Mouse (Mus musculus) hindbrain, embryonic 16.5 days (tissue): ENCODE data around the gene Abhd6. TPM values are rescaled to one million over a fixed set of nuclear protein-coding genes. Genes with fewer than 3 reads are reported as not detected.
A peak's percentile ranks its signal among the peaks of the same experiment; 100 is the strongest.
"Not testable (repeated sequence)": the region's sequence is repeated elsewhere in the genome, so short reads cannot be mapped to it uniquely, and the experiment has no call there.

Experiments used
- ATAC-seq: fragments of 200-750 bp; cut with Nextera tagmentation; 2 replicates; pipeline ENCODE4 v1.8.0; 2017; ENCODE audit warnings: moderate TSS enrichment, moderate library complexity
- H3K27ac ChIP-seq: fragments of 300-500 bp; sonication (generic); 2 replicates; pipeline ENCODE4 v1.5.1; 2014; ENCODE audit warnings: low read depth, mild to moderate bottlenecking, control low read depth, low read length, moderate library complexity
- H3K27me3 ChIP-seq: fragments of 300-500 bp; sonication (generic); replicated peaks from 2 replicates; pipeline ENCODE4 v1.6.1; 2014; ENCODE audit warnings: low read length; ENCODE audit not compliant: control insufficient read depth, insufficient read depth
- H3K36me3 ChIP-seq: fragments of 300-500 bp; sonication (generic); 2 replicates; pipeline ENCODE4 v1.6.1; 2014; ENCODE audit warnings: mild to moderate bottlenecking, low read length, moderate library complexity, mixed read lengths; ENCODE audit not compliant: control insufficient read depth, insufficient read depth
- H3K4me1 ChIP-seq: fragments of 300-500 bp; sonication (generic); 2 replicates; pipeline ENCODE4 v1.6.1; 2014; ENCODE audit warnings: low read depth, low read length; ENCODE audit not compliant: control insufficient read depth, insufficient read depth
- H3K4me2 ChIP-seq: fragments of 300-500 bp; sonication (generic); 2 replicates; pipeline ENCODE4 v1.6.1; 2014; ENCODE audit warnings: mild to moderate bottlenecking, low read length, control low read depth, moderate library complexity
- H3K4me3 ChIP-seq: fragments of 300-500 bp; sonication (generic); 2 replicates; pipeline ENCODE4 v1.5.1; 2014; ENCODE audit warnings: mild to moderate bottlenecking, low read length, control low read depth, moderate library complexity
- H3K9ac ChIP-seq: fragments of 300-500 bp; sonication (generic); 2 replicates; pipeline ENCODE4 v1.6.1; 2014; ENCODE audit warnings: low read depth, mild to moderate bottlenecking, control low read depth, low read length, moderate library complexity
- H3K9me3 ChIP-seq: fragments of 300-500 bp; sonication (generic); 2 replicates; pipeline ENCODE4 v1.6.1; 2014; ENCODE audit warnings: mild to moderate bottlenecking, low read length, moderate library complexity; ENCODE audit not compliant: control insufficient read depth
- WGBS: fragments of 180-500 bp; shearing (Covaris S2); extraction: QIAGEN DNeasy Blood & Tissue Kit; methylation state at CpG from one replicate; pipeline ENCODE4 v1.1.7; 2014; 5-methylcytosine and 5-hydroxymethylcytosine counted together
- polyA plus RNA-seq: library from polyadenylated mRNA; unstranded; fragments of >200 nt; fragmentation: Nextera tagmentation; extraction: Ambion mirVana; gene quantifications from 2 replicates; pipeline ENCODE4 v1.2.1, GENCODE M21; 2015

Gene Abhd6
- polyA plus RNA-seq, 1 experiment from 2014 or later = 42.5 TPM

GRCm38 (mm10) chr14:8003093-8003670, 480 bp downstream of the Abhd6 start:
- ATAC-seq = peak; percentile 81
- Histone ChIP-seq H3K9ac (peak overlapping the region; percentile 66), H3K36me3 (no peaks in the 10 kb centered on the region), H3K27me3 (peaks cover 2% of the 10 kb centered on the region; the same call in 1 of the 2 replicates), H3K9me3 (no peaks in the 10 kb centered on the region), H3K27ac (peak overlapping the region; percentile 42), H3K4me2 (peak overlapping the region; percentile 62), H3K4me1 (peaks cover 10% of the 10 kb centered on the region), H3K4me3 (peak overlapping the region; percentile 54)
- under 1% methylated on average over 22 of the region's 23 CpGs for WGBS

GRCm38 (mm10) chr14:8003727-8004670, 1.3 kb downstream of the Abhd6 start:
- no peaks in the 10 kb centered on the region for H3K9me3 ChIP-seq
- peak overlapping the region; percentile 62 for H3K4me2 ChIP-seq
- no peaks in the 10 kb centered on the region for H3K36me3 ChIP-seq
- peaks cover 10% of the 10 kb centered on the region for H3K4me1 ChIP-seq
- no peak for ATAC-seq
- 32% methylated on average over 18 of the region's 18 CpGs for WGBS
- H3K27ac ChIP-seq = peak overlapping the region; percentile 42; the same call in 1 of the 2 replicates
- peak overlapping the region; percentile 66 for H3K9ac ChIP-seq
- H3K27me3 ChIP-seq = peaks cover 2% of the 10 kb centered on the region; the same call in 1 of the 2 replicates
- H3K4me3 ChIP-seq = peak overlapping the region; percentile 54

GRCm38 (mm10) chr14:8006061-8006460, 3.4 kb downstream of the Abhd6 start:
- H3K27ac ChIP-seq = not testable (repeated sequence)

GRCm38 (mm10) chr14:8007084-8007483, 4.4 kb downstream of the Abhd6 start:
- Histone ChIP-seq H3K9me3 (no peaks in the 10 kb centered on the region), H3K36me3 (no peaks in the 10 kb centered on the region)

More at GRCm38 (mm10) chr14:8006061-8006460, 3.4 kb downstream of the Abhd6 start:
- 61% methylated on average over 3 of the region's 3 CpGs for WGBS
- H3K27me3 ChIP-seq, H3K9me3 ChIP-seq, H3K36me3 ChIP-seq, H3K4me3 ChIP-seq, H3K4me2 ChIP-seq, H3K9ac ChIP-seq, ATAC-seq: not testable (repeated sequence)
- peaks cover 10% of the 10 kb centered on the region for H3K4me1 ChIP-seq

GRCm38 (mm10) chr14:8007486-8007885, 4.8 kb downstream of the Abhd6 start:
- no peak for ATAC-seq
- WGBS = 86% methylated on average over 2 of the region's 2 CpGs
- no peak overlapping the region for H3K4me3 ChIP-seq
- H3K4me2 ChIP-seq = no peak overlapping the region
- peaks cover 10% of the 10 kb centered on the region for H3K4me1 ChIP-seq
- H3K27me3 ChIP-seq = no peaks in the 10 kb centered on the region
- no peaks in the 10 kb centered on the region for H3K9me3 ChIP-seq
- no peak overlapping the region for H3K27ac ChIP-seq
- no peaks in the 10 kb centered on the region for H3K36me3 ChIP-seq
- no peak overlapping the region for H3K9ac ChIP-seq

More at GRCm38 (mm10) chr14:8007084-8007483, 4.4 kb downstream of the Abhd6 start:
- Histone ChIP-seq H3K4me1 (peaks cover 10% of the 10 kb centered on the region), H3K9ac (no peak overlapping the region), H3K4me2 (no peak overlapping the region), H3K4me3 (no peak overlapping the region), H3K27me3 (no peaks in the 10 kb centered on the region), H3K27ac (no peak overlapping the region)
- ATAC-seq = no peak

- Histone ChIP-seq H3K4me2 (no peak overlapping the region), H3K36me3 (no peaks in the 10 kb centered on the region), H3K4me3 (no peak overlapping the region), H3K4me1 (peaks cover 10% of the 10 kb centered on the region), H3K9me3 (no peaks in the 10 kb centered on the region), H3K27ac (no peak overlapping the region), H3K9ac (no peak overlapping the region), H3K27me3 (no peaks in the 10 kb centered on the region)
- WGBS = 88% methylated on average over 10 of the region's 10 CpGs
- no peak for ATAC-seq
These were observed 5.2 kb downstream of the Abhd6 start for GRCm38 (mm10) chr14:8007923-8008322.

GRCm38 (mm10) chr14:8011297-8011696, 8.6 kb downstream of the Abhd6 start:
- Histone ChIP-seq H3K4me1 (no peaks in the 10 kb centered on the region), H3K4me3 (no peak overlapping the region), H3K9me3 (no peaks in the 10 kb centered on the region), H3K36me3 (no peaks in the 10 kb centered on the region), H3K9ac (no peak overlapping the region), H3K27ac (no peak overlapping the region), H3K27me3 (no peaks in the 10 kb centered on the region), H3K4me2 (no peak overlapping the region)
- ATAC-seq = no peak
- WGBS = 80% methylated on average over 2 of the region's 2 CpGs

- Histone ChIP-seq H3K27me3 (no peaks in the 10 kb centered on the region), H3K9me3 (no peaks in the 10 kb centered on the region), H3K36me3 (no peaks in the 10 kb centered on the region), H3K9ac (no peak overlapping the region), H3K4me3 (no peak overlapping the region), H3K27ac (no peak overlapping the region), H3K4me1 (no peaks in the 10 kb centered on the region), H3K4me2 (no peak overlapping the region)
- WGBS = 80% methylated on average over 6 of the region's 6 CpGs
- no peak for ATAC-seq
These were observed 9.2 kb downstream of the Abhd6 start for GRCm38 (mm10) chr14:8011938-8012337.

- H3K9me3 ChIP-seq = no peaks in the 10 kb centered on the region
- no peak for ATAC-seq
- no peak overlapping the region for H3K4me3 ChIP-seq
- no peak overlapping the region for H3K9ac ChIP-seq
- no peaks in the 10 kb centered on the region for H3K27me3 ChIP-seq
- WGBS = 96% methylated on average over 6 of the region's 6 CpGs
- H3K27ac ChIP-seq = no peak overlapping the region
- H3K4me1 ChIP-seq = no peaks in the 10 kb centered on the region
- H3K4me2 ChIP-seq = no peak overlapping the region
- no peaks in the 10 kb centered on the region for H3K36me3 ChIP-seq
These were observed 13.1 kb downstream of the Abhd6 start for GRCm38 (mm10) chr14:8015756-8016155.
